Mouse (Mus musculus) liver, embryonic 11.5 days (tissue): ENCODE data around the gene Wnt10b. TPM values are rescaled to one million over a fixed set of nuclear protein-coding genes. Genes with fewer than 3 reads are reported as not detected.
"Not testable (repeated sequence)": the region's sequence is repeated elsewhere in the genome, so short reads cannot be mapped to it uniquely, and the experiment has no call there.

Source experiments
- ATAC-seq: fragments of 200-750 bp; cut with Nextera tagmentation; replicated peaks from 2 replicates; pipeline ENCODE4 v1.8.0; 2017; ENCODE audit warnings: moderate number of reproducible peaks, mild to moderate bottlenecking, moderate TSS enrichment, moderate library complexity; ENCODE audit not compliant: low FRiP score
- DNase-seq: peaks from one replicate; pipeline ENCODE4 v3.0.0-alpha.2; 2017; ENCODE audit warnings: low spot score
- H3K27ac ChIP-seq: fragments of 300-500 bp; sonication (generic); 2 replicates; pipeline ENCODE4 v1.5.1; 2014; ENCODE audit warnings: mild to moderate bottlenecking, low read depth, low read length, control low read depth
- H3K27me3 ChIP-seq: fragments of 300-500 bp; sonication (generic); replicated peaks from 2 replicates; pipeline ENCODE4 v1.6.1; 2014; ENCODE audit warnings: low read length, mixed read lengths; ENCODE audit not compliant: control insufficient read depth, insufficient read depth
- H3K36me3 ChIP-seq: fragments of 300-500 bp; sonication (generic); 2 replicates; pipeline ENCODE4 v1.6.1; 2014; ENCODE audit warnings: mild to moderate bottlenecking, low read length, moderate library complexity, mixed read lengths; ENCODE audit not compliant: control insufficient read depth, insufficient read depth
- H3K4me1 ChIP-seq: fragments of 300-500 bp; sonication (generic); replicated peaks from 2 replicates; pipeline ENCODE4 v1.6.1; 2014; ENCODE audit warnings: low read length, mixed read lengths; ENCODE audit not compliant: control insufficient read depth, insufficient read depth
- H3K4me2 ChIP-seq: fragments of 300-500 bp; sonication (generic); 2 replicates; pipeline ENCODE4 v1.6.1; 2014; ENCODE audit warnings: mild to moderate bottlenecking, control low read depth, moderate library complexity
- H3K4me3 ChIP-seq: fragments of 300-500 bp; sonication (generic); 2 replicates; pipeline ENCODE4 v1.5.1; 2014; ENCODE audit warnings: low read depth, low read length, control low read depth
- H3K9ac ChIP-seq: fragments of 300-500 bp; sonication (generic); 2 replicates; pipeline ENCODE4 v1.6.1; 2014; ENCODE audit warnings: low read depth, low read length, control low read depth
- H3K9me3 ChIP-seq: fragments of 300-500 bp; sonication (generic); 2 replicates; pipeline ENCODE4 v1.6.1; 2016; ENCODE audit warnings: low read length, inconsistent platforms, mixed read lengths; ENCODE audit not compliant: control insufficient read depth
- WGBS: fragments of 180-500 bp; shearing (Covaris S2); extraction: QIAGEN DNeasy Blood & Tissue Kit; methylation state at CpG from one replicate; pipeline ENCODE4 v1.1.7; 2014; 5-methylcytosine and 5-hydroxymethylcytosine counted together
- polyA plus RNA-seq: library from polyadenylated mRNA; unstranded; fragments of >200 nt; fragmentation: Nextera tagmentation; extraction: Ambion mirVana; gene quantifications from 2 replicates; pipeline ENCODE4 v1.2.1, GENCODE M21; 2014

The Wnt10b gene
- polyA plus RNA-seq, 1 experiment from 2014 or later: not detected

- Histone ChIP-seq H3K4me3 (no peak overlapping the region), H3K9me3 (no peaks in the 10 kb centered on the region), H3K4me2 (no peak overlapping the region), H3K27me3 (no peaks in the 10 kb centered on the region), H3K27ac (no peak overlapping the region), H3K36me3 (peaks cover 8% of the 10 kb centered on the region; the same call in 1 of the 2 replicates), H3K9ac (no peak overlapping the region), H3K4me1 (no peaks in the 10 kb centered on the region)
- ATAC-seq: no peak
- DNase-seq: no peak
- WGBS: 79% methylated on average over 6 of the region's 6 CpGs
Measured at GRCm38 (mm10) chr15:98747296-98747695, 30.7 kb downstream of the Wnt10b start.

DNA sequence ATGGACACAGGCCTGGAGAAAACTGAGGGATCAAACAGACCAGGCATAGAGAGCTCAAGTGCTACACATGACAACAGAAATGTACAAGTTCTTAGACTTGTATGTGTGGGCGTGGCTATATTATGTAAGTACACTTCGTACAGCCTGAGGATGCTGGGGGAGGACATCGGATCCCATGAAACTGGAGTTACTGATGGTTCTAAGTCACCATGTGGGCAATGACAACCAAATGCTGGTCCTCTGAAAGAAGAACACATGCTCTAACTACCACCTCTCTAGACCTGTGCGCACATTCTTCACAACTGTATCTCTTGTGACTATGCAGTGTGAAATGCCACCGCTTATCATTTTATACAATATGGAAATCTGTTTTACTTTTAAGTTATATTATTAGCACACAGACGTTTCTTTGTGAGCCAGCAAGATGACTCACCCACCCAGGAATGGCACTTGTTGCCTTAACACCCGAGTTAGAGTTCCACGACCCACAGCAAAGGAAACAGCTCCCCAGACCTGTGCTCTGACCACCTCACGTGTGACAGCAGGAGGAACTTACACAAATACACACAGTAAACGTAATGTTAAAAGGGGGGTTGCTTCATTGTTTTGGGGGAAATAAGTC, 31.5 kb downstream of the Wnt10b start:
- Histone ChIP-seq H3K36me3 (peaks cover 11% of the 10 kb centered on the region; the same call in 1 of the 2 replicates), H3K27me3 (no peaks in the 10 kb centered on the region), H3K4me2 (no peak overlapping the region), H3K4me3 (no peak overlapping the region), H3K9ac (no peak overlapping the region), H3K9me3 (no peaks in the 10 kb centered on the region), H3K4me1 (no peaks in the 10 kb centered on the region), H3K27ac (no peak overlapping the region)
- no peak for ATAC-seq
- DNase-seq: no peak
- WGBS: 85% methylated on average over 10 of the region's 10 CpGs

DNA sequence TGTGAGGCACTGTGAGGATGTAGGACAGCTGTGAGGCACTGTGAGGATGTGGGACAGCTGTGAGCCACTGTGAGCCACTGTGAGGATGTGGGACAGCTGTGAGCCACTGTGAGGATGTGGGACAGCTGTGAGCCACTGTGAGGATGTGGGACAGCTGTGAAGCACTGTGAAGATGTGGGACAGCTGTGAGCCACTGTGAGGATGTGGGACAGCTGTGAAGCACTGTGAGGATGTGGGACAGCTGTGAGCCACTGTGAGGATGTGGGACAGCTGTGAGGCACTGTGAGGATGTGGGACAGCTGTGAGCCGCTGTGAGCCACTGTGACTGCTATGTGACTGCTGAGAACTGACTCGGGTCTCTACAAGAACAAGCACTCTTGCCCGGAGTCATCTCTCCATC, 34.1 kb downstream of the Wnt10b start:
- not testable (repeated sequence) for DNase-seq, H3K4me2 ChIP-seq, H3K27ac ChIP-seq, H3K27me3 ChIP-seq, H3K4me3 ChIP-seq, H3K9ac ChIP-seq, H3K4me1 ChIP-seq, ATAC-seq, H3K9me3 ChIP-seq
- 79% methylated on average over 3 of the region's 3 CpGs for WGBS
- peaks cover 20% of the 10 kb centered on the region; the same call in 1 of the 2 replicates for H3K36me3 ChIP-seq

DNA sequence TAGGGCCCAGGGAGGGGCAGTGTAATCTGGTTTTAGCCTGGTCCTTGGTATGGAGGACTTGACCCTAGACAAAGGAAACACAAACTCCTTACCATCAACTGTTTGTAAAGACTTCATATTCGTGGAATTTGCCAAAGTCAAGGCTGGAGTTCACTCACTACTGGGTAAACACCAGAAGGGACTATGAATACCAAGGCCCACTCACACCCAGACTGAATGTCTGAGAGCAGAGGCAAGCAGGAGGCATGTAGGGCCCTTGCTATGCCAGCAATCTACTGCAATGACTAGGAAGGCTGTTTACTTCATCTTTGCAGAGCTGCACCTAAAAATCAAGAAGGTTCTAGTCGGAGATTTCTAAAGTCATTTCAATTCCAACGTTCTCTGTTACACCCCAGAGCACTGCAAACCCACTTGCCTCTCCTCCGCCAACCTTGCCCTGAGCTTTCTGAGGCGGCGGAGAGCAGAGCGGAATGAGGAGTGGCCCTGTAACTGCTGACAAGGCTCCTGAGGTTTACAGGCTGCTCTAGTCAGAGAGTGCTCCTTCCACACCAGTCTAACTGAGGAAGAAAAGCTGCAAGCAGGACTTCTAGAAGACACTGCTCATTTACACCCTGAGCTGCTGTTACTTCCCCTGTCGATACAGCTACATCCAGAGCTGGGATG, 35.1 kb downstream of the Wnt10b start:
- Histone ChIP-seq H3K36me3 (peaks cover 23% of the 10 kb centered on the region; the same call in 1 of the 2 replicates), H3K4me2 (no peak overlapping the region)

DNA sequence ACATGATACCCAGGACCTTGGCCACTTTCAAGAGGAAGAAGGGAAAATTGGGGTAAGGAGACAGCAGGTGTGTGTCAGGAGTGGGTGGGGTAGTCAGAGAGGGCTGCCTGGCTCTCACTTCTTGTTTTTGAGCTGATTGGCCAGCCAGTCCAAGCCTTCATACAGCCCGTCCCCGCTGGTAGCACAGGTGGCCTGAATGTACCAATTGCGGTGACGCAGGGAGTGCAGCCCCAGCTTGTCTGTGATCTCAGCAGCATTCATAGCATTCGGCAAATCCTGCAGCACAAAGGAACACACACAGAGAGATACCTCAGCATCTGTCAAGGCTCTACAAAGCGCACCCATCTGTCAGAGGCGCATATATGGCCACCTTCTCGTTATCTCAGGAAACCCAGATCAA, 37.7 kb downstream of the Wnt10b start:
- Histone ChIP-seq H3K36me3 (peaks cover 32% of the 10 kb centered on the region; the same call in 1 of the 2 replicates), H3K4me2 (no peak overlapping the region), H3K27ac (no peak overlapping the region), H3K4me1 (no peaks in the 10 kb centered on the region), H3K9me3 (no peaks in the 10 kb centered on the region), H3K4me3 (no peak overlapping the region), H3K9ac (no peak overlapping the region), H3K27me3 (no peaks in the 10 kb centered on the region)
- ATAC-seq: no peak
- no peak for DNase-seq
- WGBS: 87% methylated on average over 8 of the region's 8 CpGs

More for the DNA sequence above, 35.1 kb downstream of the Wnt10b start:
- H3K9ac ChIP-seq: no peak overlapping the region
- WGBS: 82% methylated on average over 8 of the region's 8 CpGs
- ATAC-seq: no peak
- H3K27me3 ChIP-seq: no peaks in the 10 kb centered on the region
- no peaks in the 10 kb centered on the region for H3K9me3 ChIP-seq
- DNase-seq: no peak
- no peak overlapping the region for H3K4me3 ChIP-seq
- H3K4me1 ChIP-seq: no peaks in the 10 kb centered on the region
- no peak overlapping the region for H3K27ac ChIP-seq

GRCm38 (mm10) chr15:98738796-98739195, 39.2 kb downstream of the Wnt10b start:
- H3K27ac ChIP-seq: peak overlapping the region; percentile 64; the same call in 1 of the 2 replicates
- H3K4me1 ChIP-seq: peaks cover 5% of the 10 kb centered on the region
- H3K36me3 ChIP-seq: peaks cover 32% of the 10 kb centered on the region; the same call in 1 of the 2 replicates

GRCm38 (mm10) chr15:98737881-98738280, 40.1 kb downstream of the Wnt10b start:
- no peak overlapping the region for H3K9ac ChIP-seq
- peaks cover 32% of the 10 kb centered on the region; the same call in 1 of the 2 replicates for H3K36me3 ChIP-seq
- ATAC-seq (peak; percentile 25; the same call in 1 of the 2 replicates), DNase-seq (no peak)
- H3K9me3 ChIP-seq: no peaks in the 10 kb centered on the region
- H3K4me2 ChIP-seq: no peak overlapping the region
- peaks cover 13% of the 10 kb centered on the region for H3K4me1 ChIP-seq
- no peaks in the 10 kb centered on the region for H3K27me3 ChIP-seq
- peak overlapping the region; percentile 64; the same call in 1 of the 2 replicates for H3K27ac ChIP-seq
- H3K4me3 ChIP-seq: no peak overlapping the region

More at GRCm38 (mm10) chr15:98738796-98739195, 39.2 kb downstream of the Wnt10b start:
- Histone ChIP-seq H3K27me3 (no peaks in the 10 kb centered on the region), H3K4me2 (no peak overlapping the region), H3K4me3 (no peak overlapping the region), H3K9ac (no peak overlapping the region), H3K9me3 (no peaks in the 10 kb centered on the region)
- DNase-seq (no peak), ATAC-seq (peak; percentile 53)
- WGBS: 60% methylated on average over 4 of the region's 4 CpGs

- no peak overlapping the region for H3K9ac ChIP-seq
- H3K27ac ChIP-seq: no peak overlapping the region
- DNase-seq (no peak), ATAC-seq (no peak)
- H3K36me3 ChIP-seq: peaks cover 25% of the 10 kb centered on the region; the same call in 1 of the 2 replicates
- H3K27me3 ChIP-seq: no peaks in the 10 kb centered on the region
- 83% methylated on average over 10 of the region's 10 CpGs for WGBS
- H3K4me2 ChIP-seq: no peak overlapping the region
- H3K4me3 ChIP-seq: no peak overlapping the region
- H3K9me3 ChIP-seq: no peaks in the 10 kb centered on the region
- peaks cover 20% of the 10 kb centered on the region for H3K4me1 ChIP-seq
Measured at GRCm38 (mm10) chr15:98736521-98736920, 41.4 kb downstream of the Wnt10b start.
